Mouse (Mus musculus): ENCODE measurements around the gene Ephb6.

DNA sequence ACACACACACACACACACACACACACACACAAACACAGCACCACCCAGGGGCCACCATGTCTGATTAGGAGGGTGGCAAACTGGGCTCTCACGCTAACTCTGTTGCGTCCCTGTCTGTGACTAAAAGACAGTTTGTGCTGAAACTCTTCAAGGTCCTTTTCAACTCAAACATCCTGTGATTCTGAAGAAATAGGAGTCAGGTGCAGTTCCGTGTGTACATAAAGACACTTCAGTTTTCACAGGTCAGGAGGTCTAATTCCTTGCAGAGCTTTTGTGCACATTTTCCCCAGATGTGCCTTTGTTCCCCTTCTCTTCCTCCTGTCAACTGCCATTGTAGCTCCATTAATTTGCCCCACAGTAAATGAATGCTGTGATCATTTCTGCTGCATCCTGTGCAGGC lies 35.2 kb downstream of the Ephb6 start:
- no peak for TF ChIP-seq CTCF (IDR thresholded peaks at IDR 0.05; ENCODE audit: borderline replicate concordance, insufficient read depth, low read length)
- TF ChIP-seq POLR2A (IDR thresholded peaks at IDR 0.05; ENCODE audit: low read depth, low read length) = no peak

All from embryonic fibroblast, embryonic 13.5 days (primary cell).